Mouse (Mus musculus) lung, adult 2 months (tissue): Measurements from ENCODE around the gene Myo10. TPM values are rescaled to one million over a fixed set of nuclear protein-coding genes. Genes with fewer than 3 reads are reported as not detected.
A peak's percentile ranks its signal among the peaks of the same experiment; 100 is the strongest.

Experiments used
- DNase-seq: peaks from one replicate; pipeline ENCODE4 v3.0.0; 2022
- H3K4me1 ChIP-seq: fragments of 200-500 bp; 2 replicates; pipeline ENCODE4 v1.6.1; 2011; ENCODE audit warnings: low read length; ENCODE audit not compliant: control insufficient read depth, insufficient read depth
- H3K4me3 ChIP-seq: fragments of 200-500 bp; replicated peaks from 2 replicates; pipeline ENCODE3; 2011; ENCODE audit warnings: low read depth, mild to moderate bottlenecking, control low read depth, low read length; ENCODE audit errors: extremely low read depth
- CTCF ChIP-seq: fragments of 200-500 bp; IDR thresholded peaks from 2 replicates; pipeline ENCODE4 v1.5.1; 2011; ENCODE audit warnings: mild to moderate bottlenecking, low read length, control low read depth; ENCODE audit not compliant: insufficient read depth
- POLR2A ChIP-seq: fragments of 200-500 bp; IDR thresholded peaks from 2 replicates; pipeline ENCODE4 v1.6.1; 2011; ENCODE audit warnings: low read depth, mild to moderate bottlenecking, control low read depth, low read length, borderline replicate concordance; ENCODE audit errors: extremely low read depth
- WGBS: fragments of 180-500 bp; shearing (Covaris S2); methylation state at CpG from one replicate; pipeline ENCODE4 v1.1.7; 2018; 5-methylcytosine and 5-hydroxymethylcytosine counted together
- polyA plus RNA-seq: library from polyadenylated mRNA; depleted of rRNA; stranded (reverse); fragments of >200 nt; gene quantifications from 2 replicates; pipeline ENCODE4 v1.2.3, GENCODE M21; 2012

Gene Myo10
- polyA plus RNA-seq, 1 experiment = 81.3 TPM

DNA sequence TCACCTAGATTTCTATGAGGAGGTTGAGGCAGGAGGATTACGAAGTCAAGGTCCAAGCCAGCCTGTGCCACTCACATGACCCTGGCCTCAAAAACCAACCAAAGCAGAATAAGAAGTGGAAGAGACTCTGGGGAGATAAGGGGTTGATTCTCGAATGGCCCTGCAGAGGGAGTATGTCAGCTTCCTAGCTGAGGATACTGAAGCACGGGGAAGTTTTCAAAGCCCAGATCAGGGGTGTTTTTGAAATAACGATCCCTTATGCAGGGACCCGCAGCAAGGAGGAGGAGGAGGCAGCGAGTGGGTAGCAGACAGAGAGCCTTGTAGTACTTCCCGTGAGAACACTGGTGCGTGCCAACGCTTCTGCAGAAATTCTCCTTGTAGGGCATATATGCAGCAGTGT lies 108.7 kb downstream of the Myo10 start:
- H3K4me3 ChIP-seq = no peak overlapping the region
- TF ChIP-seq POLR2A (no peak), CTCF (no peak)
- no peaks in the 10 kb centered on the region for H3K4me1 ChIP-seq
- no peak for DNase-seq
- 50% methylated on average over 9 of the region's 9 CpGs for WGBS

DNA sequence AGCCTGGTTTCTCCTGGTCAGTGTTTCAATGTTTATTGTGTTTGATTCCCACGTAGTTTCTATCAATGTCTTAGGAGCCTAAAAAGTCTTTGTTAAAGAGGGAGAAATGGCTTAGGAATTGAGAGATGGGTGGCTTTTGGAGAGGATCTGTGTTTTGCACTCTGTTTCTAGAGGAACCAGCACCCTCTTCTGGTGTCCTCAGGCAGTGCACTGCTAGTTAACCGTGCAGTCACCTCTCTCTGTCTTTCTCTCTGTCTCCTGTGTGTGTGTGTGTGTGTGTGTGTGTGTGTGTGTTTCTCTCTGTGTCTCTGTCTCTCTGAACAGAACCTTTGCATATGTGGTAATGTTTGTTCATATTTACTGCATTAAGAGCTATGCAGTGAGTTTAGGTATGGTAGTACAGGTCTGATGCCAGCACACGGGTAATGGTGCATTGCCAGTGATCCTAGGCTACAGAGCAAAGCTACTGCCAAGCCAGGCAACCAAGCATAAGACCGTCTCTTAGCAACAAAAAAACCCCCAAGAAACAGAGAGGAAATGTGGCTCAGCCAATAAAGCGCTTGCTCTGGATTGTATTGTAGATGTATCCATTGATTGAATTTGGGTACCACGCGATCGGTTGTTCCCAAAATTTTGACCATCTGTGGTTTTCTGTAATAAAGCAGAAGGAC lies 110.6 kb downstream of the Myo10 start:
- TF ChIP-seq CTCF = peak; percentile 49
- TF ChIP-seq POLR2A = no peak
- H3K4me3 ChIP-seq = no peak overlapping the region
- 81% methylated on average over 8 of the region's 8 CpGs for WGBS
- no peak for DNase-seq
- no peaks in the 10 kb centered on the region for H3K4me1 ChIP-seq

DNA sequence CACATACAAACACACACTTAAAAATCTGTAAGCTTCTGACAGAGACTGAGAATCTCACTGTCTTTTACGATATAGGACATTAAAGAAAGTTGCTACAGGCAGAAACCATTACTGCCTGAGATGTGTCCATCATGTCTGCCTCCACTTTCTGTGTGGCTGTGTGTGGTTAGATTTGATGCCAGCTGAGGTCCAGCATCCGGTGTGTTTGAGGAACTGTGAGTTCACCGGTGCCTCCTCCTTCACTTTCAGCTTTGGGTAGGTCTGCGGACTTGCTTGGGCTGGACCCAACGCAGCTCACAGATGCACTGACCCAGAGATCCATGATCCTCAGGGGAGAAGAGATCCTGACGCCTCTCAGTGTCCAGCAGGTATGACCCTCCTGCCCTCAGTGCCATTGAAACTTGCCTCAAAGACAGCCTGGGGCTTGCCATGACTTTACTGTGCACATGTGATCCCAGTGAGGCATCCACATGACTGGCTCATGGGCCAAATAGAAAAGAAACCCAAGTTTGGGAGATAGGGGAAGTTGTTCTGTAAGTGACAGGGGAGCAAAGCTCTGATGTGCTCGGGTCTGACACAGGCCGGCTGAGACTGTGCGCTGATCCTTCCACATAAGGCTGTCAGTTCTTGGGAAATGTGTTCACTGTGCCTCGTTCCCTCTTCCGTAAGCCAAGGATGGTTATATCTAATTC lies 111.6 kb downstream of the Myo10 start:
- WGBS = 87% methylated on average over 11 of the region's 11 CpGs
- no peak for TF ChIP-seq POLR2A
- TF ChIP-seq CTCF = no peak
- Histone ChIP-seq H3K4me3 (no peak overlapping the region), H3K4me1 (no peaks in the 10 kb centered on the region)
- no peak for DNase-seq

DNA sequence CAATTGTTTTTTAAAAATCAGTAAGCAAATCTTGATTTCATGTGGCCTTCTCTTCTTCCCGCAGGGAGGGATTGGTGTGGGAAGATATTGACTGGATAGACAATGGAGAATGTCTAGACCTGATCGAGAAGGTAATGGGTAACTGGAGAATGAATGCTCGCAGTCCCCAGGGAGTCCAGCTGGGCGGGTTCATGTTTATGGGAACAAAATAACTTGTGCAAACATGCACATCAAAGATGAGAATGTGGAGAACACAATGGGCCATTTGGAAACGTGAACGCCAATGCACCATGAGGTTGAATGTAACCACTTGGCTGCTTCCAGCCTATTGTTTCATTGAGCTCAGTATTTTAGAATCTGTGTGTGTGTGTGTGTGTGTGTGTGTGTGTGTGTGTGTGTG lies 114.2 kb downstream of the Myo10 start:
- DNase-seq = no peak
- 58% methylated on average over 6 of the region's 6 CpGs for WGBS
- TF ChIP-seq CTCF = no peak
- no peak for TF ChIP-seq POLR2A

DNA sequence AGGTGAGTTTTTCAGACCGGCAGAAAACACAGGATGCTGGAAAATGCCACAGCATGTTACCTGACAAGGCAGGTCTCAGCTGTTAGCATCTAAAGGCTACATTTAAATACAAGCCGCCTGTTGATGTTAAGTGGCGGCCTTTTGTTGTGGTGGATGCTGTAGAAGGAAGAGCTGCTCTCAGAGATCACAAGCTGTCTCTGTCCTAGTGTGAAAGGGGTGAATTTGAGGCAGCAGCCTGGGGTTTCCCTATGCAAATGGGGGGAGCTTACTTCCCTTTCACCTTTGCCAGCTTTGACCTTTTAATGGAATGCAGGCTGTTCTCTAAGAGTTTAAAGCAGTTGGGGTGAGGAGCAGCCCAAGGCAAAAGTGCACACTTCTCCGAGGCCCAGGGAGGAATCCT lies 117.9 kb downstream of the Myo10 start:
- 75% methylated on average over 4 of the region's 4 CpGs for WGBS
- no peak for TF ChIP-seq POLR2A
- no peak for TF ChIP-seq CTCF
- no peak for DNase-seq
- H3K4me1 ChIP-seq = no peaks in the 10 kb centered on the region
- no peak overlapping the region for H3K4me3 ChIP-seq

More for the DNA sequence above, 114.2 kb downstream of the Myo10 start:
- no peak overlapping the region for H3K4me3 ChIP-seq
- no peaks in the 10 kb centered on the region for H3K4me1 ChIP-seq

DNA sequence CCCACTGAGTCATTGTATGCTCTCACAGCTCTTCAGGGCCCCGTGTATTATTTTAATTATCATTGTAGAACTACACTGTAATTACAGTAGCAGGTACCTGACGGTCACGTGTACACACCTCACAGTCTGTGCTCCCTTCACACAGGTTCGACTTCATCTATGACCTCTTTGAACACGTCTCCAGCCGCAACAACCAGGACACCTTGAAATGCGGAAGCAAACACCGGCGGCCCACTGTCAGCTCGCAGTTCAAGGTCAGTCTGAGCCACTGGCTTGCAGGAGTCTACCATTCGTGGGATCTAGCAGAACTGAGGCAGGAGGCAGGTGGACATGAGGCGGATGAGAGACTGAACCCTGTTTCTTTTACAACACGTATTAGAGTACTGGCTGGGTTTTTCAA lies 119.9 kb downstream of the Myo10 start:
- Histone ChIP-seq H3K4me3 (no peak overlapping the region), H3K4me1 (no peaks in the 10 kb centered on the region)
- DNase-seq = no peak
- WGBS = 88% methylated on average over 13 of the region's 13 CpGs
- TF ChIP-seq POLR2A (no peak), CTCF (no peak)

DNA sequence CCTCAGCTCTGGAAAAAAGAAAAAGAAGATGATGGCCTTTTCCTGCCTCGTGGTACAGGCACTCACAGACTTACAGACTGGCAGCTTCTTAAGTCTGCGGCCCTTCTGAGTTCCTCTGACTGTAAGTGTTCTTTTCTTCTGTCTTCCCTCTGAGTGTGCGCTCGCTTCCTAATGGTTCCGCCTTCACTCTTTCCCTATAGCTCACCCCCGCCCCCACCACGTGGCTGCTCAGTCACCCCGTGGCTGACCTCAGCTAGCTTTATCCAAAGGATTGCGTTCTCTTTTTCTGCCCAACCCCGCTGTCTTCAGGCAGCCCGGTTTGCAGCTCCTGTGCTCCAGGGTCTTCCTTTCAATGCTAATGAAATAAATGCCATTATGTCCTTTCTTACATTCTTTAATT lies 129.2 kb downstream of the Myo10 start:
- 74% methylated on average over 11 of the region's 11 CpGs for WGBS
- Histone ChIP-seq H3K4me1 (no peaks in the 10 kb centered on the region), H3K4me3 (no peak overlapping the region)
- TF ChIP-seq POLR2A (no peak), CTCF (no peak)
- no peak for DNase-seq

DNA sequence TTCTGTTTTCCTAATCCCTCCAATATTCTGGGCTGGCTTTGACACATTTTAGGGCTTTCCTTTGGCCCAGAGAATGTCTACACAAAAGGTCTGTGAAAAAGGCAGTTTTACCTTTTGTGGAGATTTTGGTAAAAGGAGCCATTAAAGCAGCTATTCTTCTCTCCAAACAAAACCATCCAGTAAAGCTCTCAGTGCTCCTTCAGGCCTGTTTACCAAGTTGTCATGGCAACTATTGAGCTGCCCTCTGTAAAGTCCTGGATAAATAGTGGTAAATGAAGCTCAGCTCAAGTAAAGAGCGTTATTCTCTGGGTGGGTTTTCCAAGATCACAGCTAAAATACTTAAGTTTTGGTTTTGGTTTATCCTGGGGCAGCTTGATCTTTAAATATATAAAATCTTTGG lies 130.3 kb downstream of the Myo10 start:
- TF ChIP-seq CTCF (no peak), POLR2A (no peak)
- DNase-seq = no peak
- no peak overlapping the region for H3K4me3 ChIP-seq
- H3K4me1 ChIP-seq = no peaks in the 10 kb centered on the region
- WGBS = 61% methylated on average over 1 of the region's 1 CpGs

DNA sequence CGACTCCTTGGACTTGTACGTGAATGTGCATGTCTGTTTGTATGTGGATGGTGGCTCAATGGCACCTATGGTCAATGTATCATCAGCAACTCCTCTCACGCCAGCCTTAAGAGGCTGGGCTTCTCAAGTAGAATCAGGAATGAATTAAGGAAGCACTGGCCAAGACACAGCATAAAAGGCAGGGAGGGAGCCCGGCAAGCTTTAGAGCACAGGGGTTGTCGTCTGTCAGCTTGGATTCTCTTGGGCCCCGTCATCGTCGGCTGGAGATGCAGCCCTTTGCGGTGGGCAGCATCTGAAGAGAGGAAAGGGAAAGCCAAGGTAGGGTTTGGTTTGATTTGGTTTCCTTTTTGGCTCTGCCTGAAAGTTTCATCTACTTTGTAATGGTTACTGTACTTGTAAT lies 130.7 kb downstream of the Myo10 start:
- TF ChIP-seq CTCF (no peak), POLR2A (no peak)
- Histone ChIP-seq H3K4me3 (no peak overlapping the region), H3K4me1 (no peaks in the 10 kb centered on the region)
- 57% methylated on average over 9 of the region's 9 CpGs for WGBS
- DNase-seq = no peak

DNA sequence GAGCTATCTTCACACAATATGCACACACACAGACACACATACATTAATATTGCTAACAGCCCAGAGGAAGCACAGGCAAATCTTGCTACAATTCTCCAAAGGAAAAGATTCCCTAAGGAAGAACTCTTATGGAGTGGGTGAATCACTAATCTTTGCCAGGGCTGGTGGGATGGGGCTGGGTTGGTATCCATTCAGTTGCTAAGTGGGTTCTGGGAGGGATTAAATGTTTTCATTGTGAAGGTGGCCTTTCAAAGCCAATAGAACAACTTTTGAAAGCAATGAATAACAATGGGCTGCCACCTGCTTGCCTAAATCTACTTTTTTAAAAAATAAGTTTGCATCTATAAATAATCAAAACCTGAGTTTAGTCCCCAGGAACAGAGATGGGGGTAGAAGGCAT lies 131.6 kb downstream of the Myo10 start:
- Histone ChIP-seq H3K4me1 (no peaks in the 10 kb centered on the region), H3K4me3 (no peak overlapping the region)
- no peak for TF ChIP-seq POLR2A
- no peak for DNase-seq
